In the genomic region with DNA sequence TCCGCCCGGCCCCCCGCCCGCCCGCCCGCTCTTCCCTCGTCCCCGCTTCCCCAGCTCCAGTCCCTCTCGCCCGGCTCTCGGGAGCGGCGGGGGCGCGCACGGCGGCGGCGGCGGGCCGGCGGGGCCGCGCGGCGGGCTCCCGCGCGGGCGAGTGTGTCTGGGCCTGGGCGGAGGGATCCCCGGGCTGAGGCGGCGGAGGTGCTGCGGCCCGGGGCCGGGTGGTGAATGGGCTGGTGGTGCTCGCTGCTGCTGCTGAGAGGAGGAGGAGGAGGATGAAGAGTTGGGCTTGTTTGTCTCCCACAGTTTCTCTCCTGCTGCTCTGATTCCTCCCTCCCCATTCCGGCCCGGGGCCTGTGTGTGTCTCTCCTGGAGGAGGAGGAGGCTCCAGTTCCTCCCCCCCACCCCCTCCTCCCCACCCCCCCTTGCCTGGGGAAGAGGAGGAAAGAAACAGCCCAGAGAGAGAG, we compare ENCODE assay signal across 8 mouse cellular contexts.
A peak's percentile ranks its signal among the peaks of the same experiment; 100 is the strongest.
DNase-seq lines count a peak whose midpoint lies in the region; ATAC-seq and TF ChIP-seq lines count a peak whose summit lies in the region.

No protein-coding gene starts in this region.

- DNase-seq in adipocyte (ENCODE audit: low spot score): peak; percentile 87
- peak; percentile 90 to 92 for DNase-seq in gastrocnemius, adult 8-10 months (ENCODE audit: low spot score in 2 of 2)
- peak; percentile 92 for DNase-seq in induced T-regulatory cell, adult 2 months (ENCODE audit: low read depth)
- DNase-seq in left cerebral cortex, adult 8-10 months (ENCODE audit: low spot score in 2 of 2): peak; percentile 83 to 94
- DNase-seq in right cerebral cortex, adult 18-20 months: peak; percentile 94
- DNase-seq in urinary bladder, adult 2 months (ENCODE audit: low spot score): peak; percentile 95

- peaks cover 4% of the 10 kb centered on the region for H3K4me1 ChIP-seq in cortical plate, adult 2 months (ENCODE audit: control insufficient read depth, insufficient read depth, low read length)

- peak; percentile 73 for TF ChIP-seq POLR2A in cortical plate, adult 2 months (IDR thresholded peaks at IDR 0.05; ENCODE audit: extremely low read depth, insufficient read depth, low read length)

- H3K4me3 ChIP-seq in cortical plate, adult 2 months (ENCODE audit: insufficient read depth, low read length): peak overlapping the region; percentile 70

- ATAC-seq in megakaryocyte, adult 5-6 weeks (ENCODE audit: poor library complexity, severe bottlenecking): peak; percentile 86

- peak overlapping the region; percentile 87 for H3K27ac ChIP-seq in cortical plate, adult 2 months (ENCODE audit: insufficient read depth, low read length)

- no peak for TF ChIP-seq CTCF in cortical plate, adult 2 months (IDR thresholded peaks at IDR 0.05; ENCODE audit: extremely low read depth, insufficient read depth, low read length)

Comparison
In these comparisons a context has a peak if more than half of its experiments do, and no peak if none do; other contexts are left out.
1. Peak in every context shown above with its lines: DNase-seq, ATAC-seq, H3K4me3 ChIP-seq and H3K27ac ChIP-seq.